Mouse (Mus musculus) forebrain, embryonic 15.5 days (tissue): ENCODE data around the gene Prtn3. TPM values are rescaled to one million over a fixed set of nuclear protein-coding genes. Genes with fewer than 3 reads are reported as not detected.

ENCODE experiments used
- ATAC-seq: fragments of 200-750 bp; cut with Nextera tagmentation; replicated peaks from 2 replicates; pipeline ENCODE4 v1.8.0; 2017; ENCODE audit warnings: mild to moderate bottlenecking, moderate TSS enrichment, moderate library complexity
- H3K27ac ChIP-seq: fragments of 300-500 bp; sonication (generic); replicated peaks from 2 replicates; pipeline ENCODE4 v1.5.1; 2015; ENCODE audit warnings: mild to moderate bottlenecking, inconsistent platforms
- H3K27me3 ChIP-seq: fragments of 300-500 bp; sonication (generic); 2 replicates; pipeline ENCODE4 v1.6.1; 2015; ENCODE audit warnings: inconsistent platforms
- H3K36me3 ChIP-seq: fragments of 300-500 bp; sonication (generic); 2 replicates; pipeline ENCODE4 v1.6.1; 2015; ENCODE audit warnings: mild to moderate bottlenecking, inconsistent platforms
- H3K4me1 ChIP-seq: fragments of 300-500 bp; sonication (generic); 2 replicates; pipeline ENCODE4 v1.6.1; 2015; ENCODE audit warnings: inconsistent platforms
- H3K4me2 ChIP-seq: fragments of 300-500 bp; sonication (generic); replicated peaks from 2 replicates; pipeline ENCODE4 v1.6.1; 2015; ENCODE audit warnings: mild to moderate bottlenecking, inconsistent platforms
- H3K4me3 ChIP-seq: fragments of 300-500 bp; sonication (generic); 2 replicates; pipeline ENCODE4 v1.5.1; 2015; ENCODE audit warnings: mild to moderate bottlenecking, inconsistent platforms
- H3K9ac ChIP-seq: fragments of 300-500 bp; sonication (generic); replicated peaks from 2 replicates; pipeline ENCODE4 v1.6.1; 2015; ENCODE audit warnings: mild to moderate bottlenecking, inconsistent platforms
- H3K9me3 ChIP-seq: fragments of 300-500 bp; sonication (generic); 2 replicates; pipeline ENCODE4 v1.6.1; 2016; ENCODE audit warnings: inconsistent platforms
- WGBS: fragments of 180-500 bp; shearing (Covaris S2); methylation state at CpG from one replicate; pipeline ENCODE4 v1.1.7; 2015; ENCODE audit warnings: mixed read lengths; 5-methylcytosine and 5-hydroxymethylcytosine counted together
- polyA plus RNA-seq: library from polyadenylated mRNA; unstranded; fragments of >200 nt; fragmentation: Nextera tagmentation; extraction: Ambion mirVana; gene quantifications from 2 replicates; pipeline ENCODE4 v1.2.1, GENCODE M21; 2015

Prtn3 gene
- polyA plus RNA-seq = 13.5 and 15.0 TPM in 2 replicates

DNA sequence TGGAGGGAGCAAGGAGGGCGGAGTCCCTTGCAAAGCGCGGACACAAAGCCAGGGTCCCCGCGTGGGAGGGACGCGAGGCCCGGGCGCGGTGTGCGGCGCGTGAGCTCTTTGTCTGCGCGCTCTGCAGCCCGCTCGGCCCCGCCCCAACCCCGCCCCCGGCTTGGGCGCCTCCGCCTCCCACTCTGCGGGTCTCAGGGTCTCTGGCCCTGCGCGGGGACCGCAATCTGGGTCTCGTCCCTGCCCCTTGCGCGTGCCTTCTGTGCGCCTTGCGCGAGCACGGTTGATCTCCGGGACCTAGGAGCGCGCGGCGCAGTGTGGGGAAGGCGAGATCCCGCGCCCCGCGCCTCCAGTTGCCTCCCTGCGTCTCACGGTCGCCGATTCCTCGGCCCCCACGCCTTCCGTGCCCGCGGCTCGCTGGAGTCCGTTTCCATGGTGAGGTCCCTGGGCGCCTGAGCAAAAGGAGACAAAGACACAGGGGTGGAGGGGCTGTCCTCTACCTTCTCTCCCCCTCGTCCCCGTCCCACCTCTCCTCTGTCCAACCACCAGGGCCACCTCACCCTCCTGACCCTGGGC, at the start of gene Prtn3, which contains the start of gene Plppr3:
TSS of gene Prtn3 (plus strand) at position 187 of the 573 bp plus-strand sequence.
TSS of gene Plppr3 (minus strand) at position 345 of the 573 bp plus-strand sequence.
- peak; percentile 92 for ATAC-seq
- peaks cover 48% of the 10 kb centered on the region for H3K4me1 ChIP-seq
- WGBS = under 1% methylated on average over 55 of the region's 57 CpGs
- peaks cover 19% of the 10 kb centered on the region; the same call in 1 of the 2 replicates for H3K36me3 ChIP-seq
- peak within 1 kb of the TSS; percentile 97 for H3K27ac ChIP-seq
- H3K4me2 ChIP-seq = peak within 1 kb of the TSS; percentile 69
- no peaks in the 10 kb centered on the region for H3K9me3 ChIP-seq
- H3K9ac ChIP-seq = peak within 1 kb of the TSS; percentile 96
- H3K27me3 ChIP-seq = no peaks in the 10 kb centered on the region
- peak within 1 kb of the TSS; percentile 87 for H3K4me3 ChIP-seq

DNA sequence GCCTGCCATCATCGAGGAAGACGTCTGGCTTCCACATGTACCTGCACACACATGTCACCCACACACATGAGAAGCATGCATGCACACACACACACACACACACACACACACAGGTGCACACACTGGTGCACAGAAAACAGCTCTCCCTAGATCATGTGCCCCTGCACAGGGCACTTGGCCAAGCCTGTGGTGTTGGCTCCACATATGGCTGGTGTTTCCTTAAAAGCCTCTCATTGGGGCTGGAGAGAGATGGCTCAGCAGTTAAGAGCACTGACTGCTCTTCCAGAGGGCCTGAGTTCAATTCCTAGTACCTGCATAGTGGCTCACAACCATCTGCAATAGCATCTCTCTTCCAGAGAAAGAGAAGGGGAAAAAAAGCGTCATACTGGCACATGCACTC, 42.7 kb upstream of the Prtn3 start:
- H3K4me3 ChIP-seq = no peak overlapping the region
- H3K9me3 ChIP-seq = no peaks in the 10 kb centered on the region
- no peaks in the 10 kb centered on the region for H3K27me3 ChIP-seq
- H3K4me1 ChIP-seq = peaks cover 3% of the 10 kb centered on the region; the same call in 1 of the 2 replicates
- no peak overlapping the region for H3K4me2 ChIP-seq
- 90% methylated on average over 3 of the region's 3 CpGs for WGBS
- H3K36me3 ChIP-seq = no peaks in the 10 kb centered on the region
- H3K27ac ChIP-seq = no peak overlapping the region
- ATAC-seq = no peak
- 0 out of 2 replicates have a peak overlapping the region, but pooled peaks have one; percentile 1 for H3K9ac ChIP-seq

DNA sequence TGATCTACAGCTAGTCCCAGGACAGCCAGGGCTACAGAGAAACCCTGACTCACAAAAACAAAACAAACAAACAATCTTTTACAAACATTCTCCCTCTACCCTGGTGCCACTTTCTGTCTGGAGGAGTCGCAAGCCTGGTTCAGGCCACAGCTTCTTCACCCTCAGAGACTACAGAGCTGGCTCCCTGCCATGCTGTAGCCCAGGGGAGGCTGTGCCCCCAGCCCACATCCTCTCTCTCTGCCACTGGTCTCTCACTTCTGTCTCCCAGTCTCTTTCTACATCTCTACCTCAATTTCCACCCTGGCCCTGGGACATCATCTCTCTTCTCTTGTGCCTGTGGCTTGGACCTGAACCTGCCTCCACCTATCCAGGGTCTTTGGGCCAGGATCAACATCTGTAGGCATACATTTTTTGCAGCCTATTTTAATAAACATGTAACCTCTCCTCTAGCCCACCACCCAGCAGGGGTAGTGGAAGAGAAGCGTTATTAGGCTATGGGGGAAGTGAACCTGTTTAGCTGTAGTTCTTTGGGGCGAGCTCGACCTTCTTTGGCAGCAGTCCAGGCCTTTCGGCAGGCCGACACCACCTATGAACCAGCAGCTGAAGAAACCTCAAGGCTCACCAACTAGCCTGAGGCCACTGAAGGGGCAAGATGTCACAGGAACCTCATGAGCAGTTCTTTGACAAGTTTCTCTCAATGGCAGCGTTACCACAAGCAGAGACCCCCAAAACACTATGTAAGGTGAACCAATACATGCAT, 42.1 kb upstream of the Prtn3 start:
- no peak for ATAC-seq
- H3K36me3 ChIP-seq = no peaks in the 10 kb centered on the region
- no peak overlapping the region for H3K4me3 ChIP-seq
- H3K4me2 ChIP-seq = no peak overlapping the region
- WGBS = 60% methylated on average over 7 of the region's 7 CpGs
- 0 out of 2 replicates have a peak overlapping the region, but pooled peaks have one; percentile 1 for H3K9ac ChIP-seq
- H3K27me3 ChIP-seq = no peaks in the 10 kb centered on the region
- no peak overlapping the region for H3K27ac ChIP-seq
- H3K9me3 ChIP-seq = no peaks in the 10 kb centered on the region
- H3K4me1 ChIP-seq = peaks cover 3% of the 10 kb centered on the region; the same call in 1 of the 2 replicates

DNA sequence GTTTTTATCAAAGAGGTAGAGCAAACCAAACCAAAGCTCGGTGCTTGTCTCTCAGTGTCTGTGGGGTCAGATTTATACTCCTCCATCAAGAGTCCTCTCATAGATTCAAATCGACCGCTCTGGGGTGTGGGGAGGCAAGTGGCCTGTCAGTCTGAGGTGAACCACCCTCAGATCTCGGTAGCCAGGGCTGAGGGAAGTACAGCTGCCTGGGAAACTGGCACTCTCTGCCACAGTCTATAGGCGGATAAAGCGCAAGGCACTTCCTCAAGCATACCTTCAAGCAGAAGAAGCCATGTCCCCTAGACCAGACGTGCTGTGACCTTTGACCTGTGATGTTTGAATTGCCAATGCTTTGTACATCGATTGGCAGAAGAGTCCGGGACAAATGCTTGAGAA, 41.5 kb upstream of the Prtn3 start:
- WGBS = 76% methylated on average over 9 of the region's 9 CpGs
- H3K9ac ChIP-seq = no peak overlapping the region
- H3K4me2 ChIP-seq = no peak overlapping the region
- peaks cover 3% of the 10 kb centered on the region; the same call in 1 of the 2 replicates for H3K4me1 ChIP-seq
- H3K27ac ChIP-seq = no peak overlapping the region
- no peak for ATAC-seq
- H3K4me3 ChIP-seq = no peak overlapping the region
- H3K36me3 ChIP-seq = no peaks in the 10 kb centered on the region
- H3K27me3 ChIP-seq = no peaks in the 10 kb centered on the region
- no peaks in the 10 kb centered on the region for H3K9me3 ChIP-seq

DNA sequence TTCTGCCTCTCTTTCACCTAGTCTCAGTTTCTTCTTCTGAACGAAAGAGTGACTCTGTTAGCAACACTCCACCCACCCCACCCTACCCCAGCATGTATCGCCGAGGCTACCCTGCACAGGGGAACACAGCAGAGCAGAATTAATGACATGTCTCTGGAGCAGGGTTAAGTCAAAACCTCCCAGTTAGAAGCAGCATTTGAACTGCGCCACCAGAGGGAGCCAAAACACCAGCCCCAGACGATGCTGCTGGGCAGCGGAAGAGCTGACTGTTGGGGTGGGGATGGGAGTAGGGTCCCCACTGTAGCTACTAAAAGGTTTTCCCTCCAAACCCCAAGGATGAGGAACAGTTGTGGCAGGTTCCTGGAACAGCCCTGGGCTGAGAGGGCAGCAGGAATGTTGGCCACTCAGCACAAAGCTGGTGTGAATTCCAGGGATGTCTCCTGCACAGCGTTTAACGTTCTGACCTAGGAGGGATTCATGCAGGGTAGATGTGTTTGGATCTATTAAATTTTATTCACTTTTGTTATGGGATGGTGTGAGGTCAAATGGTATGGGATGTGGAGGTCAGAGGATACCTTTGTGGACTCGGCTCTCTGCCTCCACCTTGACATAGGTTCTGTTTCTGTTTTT, 39.4 kb upstream of the Prtn3 start:
- H3K4me2 ChIP-seq = no peak overlapping the region
- WGBS = 24% methylated on average over 9 of the region's 9 CpGs
- no peaks in the 10 kb centered on the region for H3K36me3 ChIP-seq
- H3K4me3 ChIP-seq = no peak overlapping the region
- H3K9ac ChIP-seq = no peak overlapping the region
- ATAC-seq = peak; percentile 66
- no peaks in the 10 kb centered on the region for H3K27me3 ChIP-seq
- H3K9me3 ChIP-seq = no peaks in the 10 kb centered on the region
- H3K27ac ChIP-seq = no peak overlapping the region
- H3K4me1 ChIP-seq = peaks cover 3% of the 10 kb centered on the region; the same call in 1 of the 2 replicates

DNA sequence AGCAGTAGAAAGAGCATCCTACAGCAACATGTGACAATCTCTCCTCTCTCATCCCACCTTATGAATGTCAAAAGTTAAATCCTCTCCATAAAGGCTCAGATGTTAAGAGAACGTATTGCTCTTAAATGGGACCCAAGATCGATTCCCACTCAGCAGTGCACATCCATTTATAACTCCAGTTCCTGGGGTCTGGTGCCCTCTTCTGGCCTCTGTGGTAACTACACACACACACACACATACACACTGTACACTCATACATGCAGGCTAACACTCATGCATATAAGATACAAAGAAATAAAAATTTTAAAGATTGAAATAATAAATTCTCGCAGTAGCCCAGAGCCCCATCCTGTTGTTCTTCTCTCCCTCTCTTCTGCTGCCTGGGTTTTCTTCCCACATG, 37.4 kb upstream of the Prtn3 start:
- Histone ChIP-seq H3K9me3 (no peaks in the 10 kb centered on the region), H3K27ac (no peak overlapping the region), H3K27me3 (no peaks in the 10 kb centered on the region), H3K9ac (no peak overlapping the region), H3K36me3 (no peaks in the 10 kb centered on the region), H3K4me3 (no peak overlapping the region), H3K4me1 (peaks cover 13% of the 10 kb centered on the region), H3K4me2 (no peak overlapping the region)
- WGBS = 97% methylated on average over 3 of the region's 3 CpGs
- ATAC-seq = no peak

DNA sequence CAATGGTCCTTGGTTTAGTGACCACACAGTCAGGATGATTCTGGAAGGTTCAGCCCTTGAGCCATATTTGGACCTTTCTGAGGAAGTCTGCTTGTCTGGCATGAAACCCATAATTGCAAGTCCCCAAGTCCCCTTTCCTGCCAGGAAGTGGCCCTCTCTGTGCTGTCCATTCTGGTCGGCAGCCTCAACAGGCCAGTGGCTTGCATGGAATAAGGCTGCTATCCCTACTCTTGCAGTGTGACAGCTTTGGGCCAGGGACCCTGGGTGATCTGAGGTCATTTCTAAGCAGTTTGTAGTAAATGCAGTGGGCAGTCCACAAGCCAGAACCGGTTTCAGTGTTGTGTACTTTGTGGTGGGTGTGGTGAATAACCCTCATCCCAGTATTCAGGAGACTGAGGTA, 36.1 kb upstream of the Prtn3 start:
- Histone ChIP-seq H3K9ac (no peak overlapping the region), H3K4me3 (no peak overlapping the region), H3K36me3 (no peaks in the 10 kb centered on the region), H3K27me3 (no peaks in the 10 kb centered on the region), H3K27ac (no peak overlapping the region), H3K4me2 (no peak overlapping the region), H3K4me1 (peaks cover 14% of the 10 kb centered on the region), H3K9me3 (no peaks in the 10 kb centered on the region)
- no peak for ATAC-seq
- WGBS = 85% methylated on average over 2 of the region's 2 CpGs

DNA sequence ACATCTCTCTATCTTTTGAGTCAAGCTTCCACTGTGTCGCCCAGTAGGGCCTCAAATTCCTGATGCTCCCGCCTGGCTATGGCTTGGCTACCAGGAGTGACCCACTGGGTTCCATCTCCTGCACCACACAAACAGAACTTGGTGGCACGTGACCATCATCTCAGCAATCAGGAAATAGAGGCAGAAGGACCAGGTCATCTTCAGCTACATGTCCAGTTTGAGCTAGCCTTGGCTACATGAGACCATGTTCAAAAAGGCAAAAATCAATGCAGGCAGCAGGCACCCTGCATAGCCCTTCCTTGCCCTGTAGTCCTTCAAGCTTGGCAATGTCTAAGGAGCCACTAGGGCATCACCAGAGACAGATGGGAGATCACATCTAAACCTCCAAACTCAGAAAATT, 34.2 kb upstream of the Prtn3 start:
- no peak overlapping the region for H3K4me3 ChIP-seq
- peaks cover 17% of the 10 kb centered on the region for H3K4me1 ChIP-seq
- no peak for ATAC-seq
- H3K36me3 ChIP-seq = no peaks in the 10 kb centered on the region
- WGBS = 90% methylated on average over 3 of the region's 3 CpGs
- no peaks in the 10 kb centered on the region for H3K9me3 ChIP-seq
- H3K27ac ChIP-seq = peak overlapping the region; percentile 78
- H3K27me3 ChIP-seq = no peaks in the 10 kb centered on the region
- no peak overlapping the region for H3K4me2 ChIP-seq
- 0 out of 2 replicates have a peak overlapping the region, but pooled peaks have one; percentile 51 for H3K9ac ChIP-seq

DNA sequence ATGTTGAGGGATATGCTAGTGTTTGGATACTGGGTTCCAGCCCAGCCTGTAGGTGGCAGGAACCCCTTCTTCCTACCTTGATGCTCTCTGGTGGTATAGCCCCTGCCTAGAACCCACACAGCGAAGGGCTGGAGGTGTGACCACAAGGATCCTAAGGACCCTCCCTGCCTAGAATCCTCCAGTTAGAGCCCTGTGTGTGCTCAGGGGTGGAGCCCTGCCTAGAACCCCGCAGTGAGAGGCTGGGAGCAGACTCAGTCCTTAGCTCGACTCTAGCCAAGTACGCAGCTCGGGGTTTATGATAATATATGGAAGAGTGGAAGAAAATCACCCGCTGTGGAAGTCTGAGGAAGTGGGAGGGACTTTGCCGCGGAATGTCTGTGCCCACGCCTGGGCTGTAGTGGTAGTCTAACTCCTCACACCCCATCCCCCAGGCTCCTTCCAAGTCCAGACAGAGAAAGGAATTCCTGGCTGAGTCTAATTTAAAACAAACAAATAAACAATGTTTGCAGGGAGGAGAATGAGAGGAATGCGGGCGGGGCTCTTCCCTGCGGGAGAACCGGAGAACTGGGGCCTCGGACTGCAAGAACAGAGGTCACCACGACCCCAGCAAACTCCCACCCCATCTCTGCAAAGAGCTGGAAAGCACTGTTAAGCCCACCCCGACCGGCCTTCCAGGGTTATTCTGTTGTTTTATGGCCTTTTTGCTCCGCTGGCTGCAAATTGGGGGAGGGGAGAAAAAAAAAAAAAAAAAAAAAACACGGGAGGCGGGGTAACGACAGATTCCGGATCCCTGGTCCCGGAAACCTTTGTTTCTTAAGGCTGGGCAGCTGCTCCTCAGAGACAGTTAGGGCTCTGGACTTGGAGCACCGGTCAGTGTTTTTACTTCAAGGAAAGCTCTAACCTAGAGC, 33.4 kb upstream of the Prtn3 start:
- H3K27me3 ChIP-seq = no peaks in the 10 kb centered on the region
- under 1% methylated on average over 24 of the region's 24 CpGs for WGBS
- H3K4me1 ChIP-seq = peaks cover 17% of the 10 kb centered on the region
- H3K9me3 ChIP-seq = no peaks in the 10 kb centered on the region
- H3K4me2 ChIP-seq = peak overlapping the region; percentile 67
- H3K9ac ChIP-seq = peak overlapping the region; percentile 51
- ATAC-seq = peak; percentile 87
- no peaks in the 10 kb centered on the region for H3K36me3 ChIP-seq
- H3K4me3 ChIP-seq = peak overlapping the region; percentile 39
- peak overlapping the region; percentile 78 for H3K27ac ChIP-seq

DNA sequence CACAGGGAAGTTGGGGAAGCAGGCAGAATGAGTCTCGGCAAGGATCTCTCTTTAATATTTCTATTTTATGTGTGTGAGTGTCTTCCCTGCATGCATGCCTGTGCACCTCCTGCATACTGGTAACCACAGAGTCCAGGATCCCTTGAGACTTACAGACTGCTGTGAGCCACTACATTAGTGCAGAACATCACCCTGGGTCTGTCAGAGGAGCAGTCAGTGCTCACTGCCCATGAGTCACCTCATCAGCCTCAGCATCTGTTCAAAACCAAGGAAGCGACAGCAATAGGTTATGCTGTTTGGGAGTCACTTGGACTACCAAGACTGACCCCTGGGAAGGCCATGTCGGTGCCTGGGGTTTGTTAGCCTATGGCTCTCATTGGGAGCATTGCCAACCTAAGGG, 32.0 kb upstream of the Prtn3 start:
- Histone ChIP-seq H3K9ac (no peak overlapping the region), H3K4me1 (peaks cover 17% of the 10 kb centered on the region), H3K36me3 (no peaks in the 10 kb centered on the region), H3K27me3 (no peaks in the 10 kb centered on the region), H3K27ac (no peak overlapping the region; the same call in 1 of the 2 replicates), H3K4me2 (no peak overlapping the region), H3K9me3 (no peaks in the 10 kb centered on the region), H3K4me3 (no peak overlapping the region)
- no peak for ATAC-seq
- WGBS = 74% methylated on average over 3 of the region's 3 CpGs

DNA sequence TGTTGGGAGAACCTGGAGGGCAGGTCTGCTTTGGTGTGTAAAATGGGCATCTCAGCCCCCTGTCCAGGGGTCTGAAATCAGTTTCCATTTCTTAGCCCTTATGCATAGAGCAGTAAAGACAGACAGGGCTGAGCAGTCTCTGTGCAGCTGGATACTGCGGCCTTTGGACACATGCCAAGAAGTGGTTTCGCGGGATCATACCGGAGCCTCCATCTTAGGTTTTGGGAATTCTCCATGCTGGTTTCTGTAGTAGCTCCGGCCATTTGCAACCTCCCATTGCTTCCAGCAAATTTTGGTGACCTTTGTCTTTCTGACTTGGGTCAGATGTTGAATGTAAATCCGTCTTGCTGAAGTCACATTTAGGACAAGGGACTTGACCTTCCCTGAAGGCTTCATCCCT, 30.8 kb upstream of the Prtn3 start:
- no peaks in the 10 kb centered on the region for H3K36me3 ChIP-seq
- H3K9ac ChIP-seq = no peak overlapping the region
- H3K4me3 ChIP-seq = no peak overlapping the region
- H3K27ac ChIP-seq = no peak overlapping the region; the same call in 1 of the 2 replicates
- H3K4me2 ChIP-seq = no peak overlapping the region
- no peak for ATAC-seq
- no peaks in the 10 kb centered on the region for H3K9me3 ChIP-seq
- 49% methylated on average over 6 of the region's 6 CpGs for WGBS
- H3K4me1 ChIP-seq = peaks cover 17% of the 10 kb centered on the region
- no peaks in the 10 kb centered on the region for H3K27me3 ChIP-seq
